In genomic region chr17:23806867-23807266, GRCm38 (mm10) we compare ENCODE assay signal across 8 mouse cellular contexts. TPM values are rescaled to one million over a fixed set of nuclear protein-coding genes. Genes with fewer than 3 reads are reported as not detected.
DNase-seq lines count a peak whose midpoint lies in the region; ATAC-seq and TF ChIP-seq lines count a peak whose summit lies in the region.

No protein-coding gene starts in this region.

- peak overlapping the region; percentile 83; the same call in 1 of the 2 replicates for H3K4me2 ChIP-seq in lung, embryonic 14.5 days

- H3K4me3 ChIP-seq in erythroblast, embryonic 14.5 days (replicated peaks), result peak overlapping the region; percentile 22
- no peak overlapping the region for H3K4me3 ChIP-seq in lung, embryonic 14.5 days (ENCODE audit: low read depth, low read length)

- TF ChIP-seq CTCF in lung, embryonic 14.5 days (IDR thresholded peaks at IDR 0.05; ENCODE audit: low read depth), result no peak

- peaks cover 64% of the 10 kb centered on the region for H3K36me3 ChIP-seq in erythroblast, embryonic 14.5 days (ENCODE audit: control insufficient read depth)
- peaks cover 52% of the 10 kb centered on the region for H3K36me3 ChIP-seq in lung, embryonic 14.5 days (ENCODE audit: insufficient read depth)

- peak; percentile 64 for DNase-seq in 416B (ENCODE audit: low read depth)
- DNase-seq in cerebellum, postnatal 25 days, result peak; percentile 66 to 76
- DNase-seq in induced T-regulatory cell, adult 2 months (ENCODE audit: low read depth), result peak; percentile 62
- DNase-seq in lung, embryonic 14.5 days, result no peak
- peak; percentile 21 for DNase-seq in testis, postnatal 14 days (ENCODE audit: low spot score)
- DNase-seq in ovary, postnatal 10 days (ENCODE audit: low spot score), result no peak

- WGBS in lung, embryonic 14.5 days, result 72% methylated on average over 25 of the region's 25 CpGs

- no peak overlapping the region for H3K27ac ChIP-seq in lung, embryonic 14.5 days (ENCODE audit: low read depth)

- ATAC-seq in erythroblast, adult 5-6 weeks (replicated peaks; ENCODE audit: low FRiP score, poor library complexity, severe bottlenecking), result no peak
- ATAC-seq in lung, embryonic 14.5 days (ENCODE audit: insufficient read depth), result no peak

- no peaks in the 10 kb centered on the region for H3K9me3 ChIP-seq in erythroblast, embryonic 14.5 days (ENCODE audit: control insufficient read depth, low read length)
- H3K9me3 ChIP-seq in lung, embryonic 14.5 days (ENCODE audit: low read depth, low read length), result no peaks in the 10 kb centered on the region

- H3K27me3 ChIP-seq in erythroblast, embryonic 14.5 days (ENCODE audit: control insufficient read depth), result no peaks in the 10 kb centered on the region
- no peaks in the 10 kb centered on the region for H3K27me3 ChIP-seq in lung, embryonic 14.5 days (ENCODE audit: insufficient read depth, low read length)

- H3K9ac ChIP-seq in lung, embryonic 14.5 days, result no peak overlapping the region

- H3K4me1 ChIP-seq in erythroblast, embryonic 14.5 days (ENCODE audit: control insufficient read depth), result peaks cover 31% of the 10 kb centered on the region
- peaks cover 14% of the 10 kb centered on the region; the same call in 1 of the 2 replicates for H3K4me1 ChIP-seq in lung, embryonic 14.5 days (ENCODE audit: insufficient read depth)

RNA-seq across cellular contexts. Expression of gene Srrm2, which starts 16.5 kb away (rescaled TPM):
- 21.7 and 36.5 TPM in 2 replicates for polyA plus RNA-seq in erythroblast, embryonic 14.5 days (2012)
- 188 and 291 TPM in 2 replicates for total RNA-seq in erythroblast, adult 5-6 weeks (2015; ENCODE audit: low replicate concordance)
- total RNA-seq in erythroblast, adult 5-6 weeks (2017; ENCODE audit: low replicate concordance), result 169 and 183 TPM in 2 replicates
- polyA plus RNA-seq in lung, embryonic 14.5 days (2014; fragmentation: Nextera tagmentation; extraction: Ambion mirVana), result 429 and 491 TPM in 2 replicates

RNA-seq across cellular contexts. Expression of gene Flywch2, which starts 21.0 kb away (rescaled TPM):
- polyA plus RNA-seq in erythroblast, embryonic 14.5 days (2012), result 0.06 TPM in 1 of 2 replicates, not detected in the other
- not detected in 2 replicates for total RNA-seq in erythroblast, adult 5-6 weeks (2015; ENCODE audit: low replicate concordance)
- not detected in 2 replicates for total RNA-seq in erythroblast, adult 5-6 weeks (2017; ENCODE audit: low replicate concordance)
- polyA plus RNA-seq in lung, embryonic 14.5 days (2014; fragmentation: Nextera tagmentation; extraction: Ambion mirVana), result 28.4 and 29.3 TPM in 2 replicates

RNA-seq across cellular contexts. Expression of gene Elob, which starts 22.1 kb away (rescaled TPM):
- 109 and 150 TPM in 2 replicates for polyA plus RNA-seq in erythroblast, embryonic 14.5 days (2012)
- total RNA-seq in erythroblast, adult 5-6 weeks (2015; ENCODE audit: low replicate concordance), result 94.3 and 118 TPM in 2 replicates
- 33.2 and 50.0 TPM in 2 replicates for total RNA-seq in erythroblast, adult 5-6 weeks (2017; ENCODE audit: low replicate concordance)
- polyA plus RNA-seq in lung, embryonic 14.5 days (2014; fragmentation: Nextera tagmentation; extraction: Ambion mirVana), result 1,057 and 1,075 TPM in 2 replicates

RNA-seq across cellular contexts. Expression of gene Prss33, which starts 29.0 kb away (rescaled TPM):
- polyA plus RNA-seq in erythroblast, embryonic 14.5 days (2012), result not detected in 2 replicates
- total RNA-seq in erythroblast, adult 5-6 weeks (2015; ENCODE audit: low replicate concordance), result not detected in 2 replicates
- not detected in 2 replicates for total RNA-seq in erythroblast, adult 5-6 weeks (2017; ENCODE audit: low replicate concordance)
- not detected in 2 replicates for polyA plus RNA-seq in lung, embryonic 14.5 days (2014; fragmentation: Nextera tagmentation; extraction: Ambion mirVana)

RNA-seq across cellular contexts. Expression of gene Flywch1, which starts 35.5 kb away (rescaled TPM):
- 1.4 and 2.3 TPM in 2 replicates for polyA plus RNA-seq in erythroblast, embryonic 14.5 days (2012)
- total RNA-seq in erythroblast, adult 5-6 weeks (2015; ENCODE audit: low replicate concordance), result 2.1 and 2.3 TPM in 2 replicates
- total RNA-seq in erythroblast, adult 5-6 weeks (2017; ENCODE audit: low replicate concordance), result 3.8 and 4.7 TPM in 2 replicates
- polyA plus RNA-seq in lung, embryonic 14.5 days (2014; fragmentation: Nextera tagmentation; extraction: Ambion mirVana), result 64.9 and 73.4 TPM in 2 replicates

Comparison
In these comparisons a context has a peak if more than half of its experiments do, and no peak if none do; other contexts are left out.
1. DNase-seq: peak in 416B (single experiment), cerebellum, postnatal 25 days (2 of 2), induced T-regulatory cell, adult 2 months (single experiment) and testis, postnatal 14 days (single experiment); none in lung, embryonic 14.5 days (single experiment) and ovary, postnatal 10 days (single experiment).
2. RNA of gene Srrm2, which starts 16.5 kb away (polyA plus RNA-seq): 429 to 491 TPM in lung, embryonic 14.5 days; 21.7 to 36.5 TPM in erythroblast, embryonic 14.5 days; every median in the first group is over 10 times any median in the second.
3. RNA of gene Flywch2, which starts 21.0 kb away (polyA plus RNA-seq): 28.4 to 29.3 TPM in lung, embryonic 14.5 days; 0.06 TPM in erythroblast, embryonic 14.5 days; every median in the first group is over 10 times any median in the second.